Mouse (Mus musculus): Measurements from ENCODE around the gene Kank4. TPM values are rescaled to one million over a fixed set of nuclear protein-coding genes. Genes with fewer than 3 reads are reported as not detected.
"Not testable (repeated sequence)": the region's sequence is repeated elsewhere in the genome, so short reads cannot be mapped to it uniquely, and the experiment has no call there.

The Kank4 gene
- polyA plus RNA-seq (2015; fragmentation: Nextera tagmentation; extraction: Ambion mirVana) = 0.32 and 0.52 TPM in 2 replicates

DNA sequence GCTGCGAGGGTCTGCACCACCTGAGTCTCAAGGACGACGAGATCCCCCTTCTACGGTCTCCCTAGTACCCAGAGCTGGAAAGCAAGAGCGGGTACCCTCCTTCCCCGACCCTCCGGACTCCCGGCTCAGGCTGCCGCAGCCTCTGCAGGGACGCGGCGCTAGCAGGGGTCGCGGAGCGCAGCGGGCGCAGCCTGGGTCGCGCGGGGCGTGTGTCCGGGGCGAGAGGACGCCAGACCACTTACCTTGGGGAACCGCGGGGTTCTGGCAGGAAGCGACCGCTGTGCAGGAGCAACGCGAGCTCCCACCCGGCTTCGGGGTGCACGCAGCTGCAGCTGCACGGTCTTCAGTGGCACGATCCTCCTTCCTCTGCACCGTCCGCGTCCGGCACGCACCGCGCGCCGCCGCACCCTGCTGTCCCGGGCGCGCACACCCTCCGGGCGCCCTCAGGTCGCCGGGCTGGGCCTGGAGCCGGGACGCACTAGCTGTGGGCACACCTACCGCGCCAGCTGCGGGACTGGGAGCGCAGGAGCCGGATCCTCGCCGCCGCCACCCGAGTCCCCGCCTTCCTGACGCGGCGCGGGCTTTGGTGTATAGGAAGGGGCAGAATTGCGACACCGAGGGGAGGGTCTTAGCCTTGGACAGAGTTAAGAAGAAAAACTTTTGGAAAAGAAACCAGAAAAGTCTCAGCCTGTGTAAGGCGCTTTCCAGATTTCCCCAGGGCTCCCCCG lies at the start of gene Kank4:
TSS of gene Kank4 (minus strand) at position 354 of the 728 bp plus-strand sequence.
- WGBS = under 1% methylated on average over 65 of the region's 72 CpGs
- peak; percentile 83 for ATAC-seq (ENCODE audit: low FRiP score)
- H3K27me3 ChIP-seq = peaks cover 70% of the 10 kb centered on the region

DNA sequence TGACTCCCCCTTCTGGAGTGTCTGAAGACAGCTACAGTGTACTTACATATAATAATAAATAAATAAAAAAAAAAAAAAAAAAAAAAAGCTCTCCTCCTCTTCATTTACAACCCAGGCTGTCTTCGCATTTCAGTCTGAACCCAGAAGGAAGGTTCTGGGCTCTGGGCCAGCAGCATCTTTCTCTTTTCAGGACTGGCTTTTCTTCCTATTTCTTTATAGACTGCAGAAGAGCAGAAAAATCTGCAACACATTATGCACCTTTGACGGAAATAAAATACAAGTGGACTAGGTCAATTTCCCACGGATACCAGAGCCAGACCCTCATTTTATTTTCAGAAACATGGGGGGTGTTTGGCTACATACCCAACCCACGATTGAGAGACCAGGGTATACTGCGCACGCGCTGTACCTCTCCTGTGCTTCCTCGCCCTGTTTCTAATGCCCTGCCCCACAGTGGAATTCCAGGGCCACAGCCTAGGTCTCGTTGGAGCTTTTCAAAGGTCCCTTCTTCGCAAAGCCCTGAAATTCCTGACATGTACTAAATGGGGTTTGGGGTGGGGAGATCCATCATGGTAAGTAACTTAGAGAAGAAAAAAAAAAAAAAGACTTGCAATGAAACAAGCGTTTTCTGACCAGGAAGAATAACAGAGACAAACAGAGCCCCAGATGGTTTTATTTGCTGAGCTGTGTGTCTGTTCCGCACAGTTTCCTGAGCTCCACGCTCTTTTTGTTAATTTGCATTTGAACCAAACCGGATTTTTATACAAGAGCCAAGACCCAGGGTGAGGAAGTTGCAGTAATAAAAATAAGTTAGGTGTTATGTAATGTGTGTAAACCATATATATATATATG lies 48.3 kb upstream of the Kank4 start:
- H3K4me3 ChIP-seq = no peak overlapping the region
- no peak overlapping the region for H3K4me2 ChIP-seq
- 76% methylated on average over 14 of the region's 14 CpGs for WGBS
- no peak overlapping the region for H3K9ac ChIP-seq
- no peaks in the 10 kb centered on the region for H3K9me3 ChIP-seq
- ATAC-seq (ENCODE audit: low FRiP score) = no peak
- no peaks in the 10 kb centered on the region for H3K4me1 ChIP-seq (replicated peaks)
- no peaks in the 10 kb centered on the region for H3K36me3 ChIP-seq
- no peaks in the 10 kb centered on the region for H3K27me3 ChIP-seq
- H3K27ac ChIP-seq = no peak overlapping the region

More for the DNA sequence above, at the start of gene Kank4:
- Histone ChIP-seq H3K4me1 (replicated peaks) (peaks cover 18% of the 10 kb centered on the region), H3K4me3 (peak within 1 kb of the TSS; percentile 74), H3K9ac (peak within 1 kb of the TSS; percentile 83), H3K27ac (no peak within 1 kb of the TSS), H3K9me3 (no peaks in the 10 kb centered on the region), H3K36me3 (no peaks in the 10 kb centered on the region), H3K4me2 (peak within 1 kb of the TSS; percentile 99)

DNA sequence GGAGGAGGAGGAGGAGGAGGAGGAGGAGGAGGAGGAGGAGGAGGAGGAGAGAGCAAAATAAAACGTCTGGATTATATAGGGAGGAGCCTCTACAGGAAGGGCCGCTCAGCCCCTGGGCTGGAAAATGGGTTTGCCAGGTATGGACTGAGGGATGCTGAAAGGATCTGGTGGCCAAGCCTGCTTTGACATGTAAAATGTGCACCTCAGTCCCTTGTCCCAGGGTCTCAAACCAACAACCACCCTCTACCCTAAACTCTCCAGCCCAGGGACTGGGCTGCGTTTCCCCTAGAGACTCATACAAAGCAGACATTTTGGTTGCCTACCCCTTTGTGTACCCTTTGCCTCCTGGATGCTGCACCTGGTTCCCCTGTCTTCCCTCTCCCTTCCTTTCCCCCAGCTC lies 47.2 kb upstream of the Kank4 start:
- H3K9ac ChIP-seq = no peak overlapping the region
- H3K36me3 ChIP-seq = no peaks in the 10 kb centered on the region
- H3K4me1 ChIP-seq (replicated peaks) = no peaks in the 10 kb centered on the region
- H3K9me3 ChIP-seq = no peaks in the 10 kb centered on the region
- ATAC-seq (ENCODE audit: low FRiP score) = no peak
- no peak overlapping the region for H3K27ac ChIP-seq
- H3K4me2 ChIP-seq = no peak overlapping the region
- H3K27me3 ChIP-seq = no peaks in the 10 kb centered on the region
- no peak overlapping the region for H3K4me3 ChIP-seq
- WGBS = 90% methylated on average over 3 of the region's 3 CpGs

DNA sequence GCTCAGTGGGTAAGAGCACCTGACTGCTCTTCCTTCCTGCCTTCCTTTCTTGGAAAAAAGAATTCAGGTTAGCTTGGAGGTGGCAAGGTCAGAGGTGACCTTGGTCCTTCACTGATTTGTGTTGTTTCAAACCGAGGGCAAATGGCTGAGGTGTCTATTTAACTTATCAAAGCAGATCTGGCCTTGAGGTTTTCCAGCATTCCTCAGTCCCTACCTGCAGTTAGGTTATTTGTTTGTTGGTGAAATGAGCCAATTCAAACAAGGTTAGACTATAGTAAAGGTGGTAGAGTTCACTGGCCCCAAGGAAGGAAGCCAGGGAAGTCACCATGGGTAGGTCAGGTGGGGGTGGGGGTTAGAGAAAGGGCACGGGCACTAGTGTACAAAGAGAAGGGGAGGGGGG lies 46.8 kb upstream of the Kank4 start:
- no peaks in the 10 kb centered on the region for H3K27me3 ChIP-seq
- H3K4me3 ChIP-seq = no peak overlapping the region
- 79% methylated on average over 1 of the region's 2 CpGs for WGBS
- H3K27ac ChIP-seq = no peak overlapping the region
- ATAC-seq (ENCODE audit: low FRiP score) = no peak
- no peak overlapping the region for H3K9ac ChIP-seq
- H3K4me2 ChIP-seq = no peak overlapping the region
- no peaks in the 10 kb centered on the region for H3K4me1 ChIP-seq (replicated peaks)
- H3K36me3 ChIP-seq = no peaks in the 10 kb centered on the region
- no peaks in the 10 kb centered on the region for H3K9me3 ChIP-seq

DNA sequence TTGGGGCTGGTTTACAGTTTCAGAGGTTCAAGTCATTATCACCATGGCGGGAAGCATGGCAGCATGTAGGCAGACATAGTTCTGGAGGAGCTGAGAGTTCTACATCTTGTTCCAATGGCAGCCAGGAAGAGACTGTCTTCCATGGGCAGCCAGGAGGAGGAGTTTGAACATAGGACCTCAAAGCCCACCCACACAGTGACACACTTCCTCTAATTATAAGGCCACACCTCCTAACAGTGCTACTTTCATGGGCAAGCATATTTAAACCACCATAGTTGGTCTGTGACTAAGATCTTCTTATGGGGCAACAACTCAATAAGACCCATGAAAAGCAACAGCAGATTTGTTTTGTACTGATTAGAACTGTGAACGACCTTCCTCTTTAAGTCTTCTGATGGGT lies 46.1 kb upstream of the Kank4 start:
- no peaks in the 10 kb centered on the region for H3K27me3 ChIP-seq
- H3K4me1 ChIP-seq (replicated peaks) = no peaks in the 10 kb centered on the region
- H3K36me3 ChIP-seq = no peaks in the 10 kb centered on the region
- no peak overlapping the region for H3K9ac ChIP-seq
- H3K27ac ChIP-seq = no peak overlapping the region
- H3K4me2 ChIP-seq = no peak overlapping the region
- H3K9me3 ChIP-seq = no peaks in the 10 kb centered on the region
- WGBS = 89% methylated on average over 2 of the region's 2 CpGs
- no peak overlapping the region for H3K4me3 ChIP-seq
- no peak for ATAC-seq (ENCODE audit: low FRiP score)

DNA sequence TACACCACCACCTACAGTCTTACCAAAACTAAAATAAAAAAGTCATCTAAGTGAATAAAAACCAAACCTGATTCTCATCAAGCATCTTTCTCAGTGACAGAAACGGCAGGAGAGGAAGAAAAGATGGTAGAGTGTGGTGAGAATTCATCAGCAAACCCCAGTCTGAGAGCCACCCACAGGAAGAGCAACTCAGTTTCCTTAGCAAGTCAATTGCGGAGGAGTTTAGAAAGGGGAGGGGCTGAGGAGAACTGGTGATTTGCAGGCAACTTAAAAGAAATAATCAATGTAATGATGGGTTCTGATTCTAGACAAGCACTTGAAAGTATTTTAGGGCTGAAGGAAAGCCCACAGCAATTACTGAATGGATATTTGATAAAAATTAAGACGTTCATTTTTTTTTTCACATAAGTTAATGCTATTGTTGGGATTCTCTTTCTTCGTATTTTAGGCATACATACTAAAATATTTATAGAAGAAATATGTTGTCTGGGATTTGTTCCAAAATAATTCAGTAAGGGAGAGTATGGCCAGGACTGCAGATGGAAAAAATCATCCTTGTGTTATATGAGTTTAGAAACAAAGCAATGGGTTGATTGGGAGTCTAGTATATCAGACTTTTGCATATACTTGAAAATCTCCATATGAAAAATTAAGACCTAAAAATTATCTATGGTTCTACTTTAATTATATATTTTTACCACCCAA lies 41.0 kb upstream of the Kank4 start:
- Histone ChIP-seq H3K9ac (no peak overlapping the region), H3K4me2 (no peak overlapping the region), H3K4me1 (replicated peaks) (no peaks in the 10 kb centered on the region), H3K27me3 (no peaks in the 10 kb centered on the region), H3K4me3 (no peak overlapping the region), H3K27ac (no peak overlapping the region), H3K36me3 (no peaks in the 10 kb centered on the region), H3K9me3 (no peaks in the 10 kb centered on the region)
- no peak for ATAC-seq (ENCODE audit: low FRiP score)
- 89% methylated on average over 4 of the region's 4 CpGs for WGBS

DNA sequence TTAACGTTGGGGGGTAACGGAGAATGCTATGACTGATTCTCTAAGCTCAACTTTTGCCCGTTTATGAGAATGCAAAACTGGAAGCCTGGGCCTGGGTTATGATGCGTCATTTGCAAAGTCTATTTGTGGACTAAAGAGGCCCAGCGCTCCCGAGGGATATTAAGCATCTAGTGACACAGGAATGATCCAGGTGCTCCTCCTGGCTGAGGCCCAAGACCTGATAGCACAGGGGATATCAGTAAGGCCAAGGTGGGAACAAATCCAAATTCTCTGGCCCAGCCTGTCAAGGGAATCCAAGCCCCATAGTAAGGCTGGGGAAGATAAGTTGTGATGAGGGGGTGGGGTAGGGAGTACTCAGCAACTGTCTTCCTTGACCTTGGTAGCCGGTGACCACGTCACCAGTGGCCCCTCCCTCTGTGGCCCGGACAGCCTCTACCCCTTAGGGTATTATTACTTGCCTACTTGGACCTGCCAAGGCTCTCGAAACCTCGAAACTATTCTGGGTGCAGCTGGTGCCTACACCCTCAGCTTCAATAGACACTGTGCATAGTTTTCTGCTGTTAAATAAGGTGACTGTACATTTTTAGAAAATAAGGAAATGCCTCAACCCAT lies 39.8 kb upstream of the Kank4 start:
- no peaks in the 10 kb centered on the region for H3K27me3 ChIP-seq
- H3K4me3 ChIP-seq = no peak overlapping the region
- no peak overlapping the region for H3K27ac ChIP-seq
- H3K4me1 ChIP-seq (replicated peaks) = no peaks in the 10 kb centered on the region
- no peak for ATAC-seq (ENCODE audit: low FRiP score)
- no peaks in the 10 kb centered on the region for H3K36me3 ChIP-seq
- 82% methylated on average over 11 of the region's 11 CpGs for WGBS
- no peak overlapping the region for H3K4me2 ChIP-seq
- no peaks in the 10 kb centered on the region for H3K9me3 ChIP-seq
- no peak overlapping the region for H3K9ac ChIP-seq

DNA sequence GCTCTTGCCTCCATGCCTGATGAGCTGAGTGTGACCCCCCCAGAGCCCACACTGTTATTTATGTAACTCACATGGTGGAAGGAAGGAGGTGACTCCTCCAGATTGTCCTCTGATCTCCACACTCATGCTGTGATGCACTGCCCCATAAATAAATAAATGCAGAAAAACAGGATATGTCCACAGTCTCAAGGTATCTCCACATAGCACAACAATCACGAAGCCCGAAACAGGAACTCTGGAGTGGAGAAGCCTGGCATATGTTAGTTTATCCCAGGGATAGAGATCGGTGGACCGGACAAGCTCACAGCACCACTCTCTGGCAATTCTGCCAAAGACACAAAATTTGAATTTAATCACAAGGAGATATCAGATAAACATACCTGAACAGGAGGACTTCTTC lies 36.6 kb upstream of the Kank4 start:
- no peaks in the 10 kb centered on the region for H3K36me3 ChIP-seq
- no peak overlapping the region for H3K4me3 ChIP-seq
- H3K9me3 ChIP-seq = no peaks in the 10 kb centered on the region
- ATAC-seq (ENCODE audit: low FRiP score) = no peak
- H3K9ac ChIP-seq = no peak overlapping the region
- no peaks in the 10 kb centered on the region for H3K4me1 ChIP-seq (replicated peaks)
- no peaks in the 10 kb centered on the region for H3K27me3 ChIP-seq
- H3K27ac ChIP-seq = no peak overlapping the region
- WGBS = 89% methylated on average over 4 of the region's 4 CpGs
- no peak overlapping the region for H3K4me2 ChIP-seq

DNA sequence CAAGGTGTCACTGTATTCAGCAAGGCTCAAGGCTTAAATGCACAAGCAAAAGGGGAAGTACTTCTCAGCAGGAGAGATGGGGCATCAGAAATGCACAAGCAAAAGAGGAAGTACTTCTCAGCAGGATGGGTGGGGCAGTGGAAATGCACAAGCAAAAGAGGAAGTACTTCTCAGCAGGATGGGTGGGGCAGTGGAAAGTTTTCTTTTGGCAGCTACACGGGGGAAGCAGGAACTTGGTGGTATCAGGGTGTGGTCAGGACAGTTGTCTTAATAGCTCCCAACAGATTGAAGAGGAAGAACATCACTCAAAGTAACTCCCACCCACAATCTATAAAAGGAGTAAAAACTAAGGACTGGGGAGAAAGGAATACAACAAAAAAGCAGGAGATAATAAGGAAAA lies 33.1 kb upstream of the Kank4 start:
- not testable (repeated sequence) for H3K4me1 ChIP-seq (replicated peaks); H3K4me2 ChIP-seq; H3K9ac ChIP-seq; H3K27me3 ChIP-seq; H3K9me3 ChIP-seq; H3K4me3 ChIP-seq; H3K36me3 ChIP-seq; ATAC-seq (ENCODE audit: low FRiP score); H3K27ac ChIP-seq
- WGBS = 79% methylated on average over 1 of the region's 1 CpGs

DNA sequence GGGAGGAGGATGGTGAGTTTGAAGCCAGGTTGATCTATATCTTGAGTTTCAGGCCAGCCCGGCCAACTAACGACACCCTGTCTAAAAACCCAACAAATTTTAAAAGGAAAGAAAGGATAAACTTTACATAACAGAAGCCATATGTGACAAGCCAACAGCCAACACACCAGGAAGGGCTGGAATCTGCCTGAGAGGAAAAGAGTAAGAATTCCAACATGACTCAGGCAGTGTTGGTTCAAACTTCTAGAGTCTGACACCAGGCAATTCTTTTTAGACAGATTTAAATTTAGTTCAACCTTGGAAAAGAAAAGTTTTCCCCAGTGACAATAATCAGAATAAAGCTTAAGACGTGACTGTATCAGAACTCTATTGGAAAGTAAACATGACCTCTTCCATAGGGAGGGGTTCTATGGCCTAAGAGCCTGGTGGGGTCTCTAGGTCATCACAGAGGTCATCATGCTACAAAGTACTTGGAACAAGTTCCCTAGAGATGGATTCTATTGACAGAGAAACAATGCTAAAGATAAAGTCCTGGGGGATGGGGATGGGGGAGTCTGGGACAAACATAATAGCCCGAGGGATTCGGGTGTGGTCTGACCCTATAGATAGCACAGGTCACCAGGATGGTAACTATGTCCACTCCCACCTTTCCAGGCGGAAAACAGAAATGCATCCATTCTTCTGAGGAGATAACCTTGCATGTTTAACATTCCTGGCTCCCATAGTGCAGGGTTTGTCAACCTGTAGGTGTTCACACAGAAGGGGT lies 30.0 kb upstream of the Kank4 start:
- no peaks in the 10 kb centered on the region for H3K27me3 ChIP-seq
- H3K27ac ChIP-seq = no peak overlapping the region
- 77% methylated on average over 6 of the region's 6 CpGs for WGBS
- no peak overlapping the region for H3K4me2 ChIP-seq
- no peak for ATAC-seq (ENCODE audit: low FRiP score)
- no peaks in the 10 kb centered on the region for H3K4me1 ChIP-seq (replicated peaks)
- no peaks in the 10 kb centered on the region for H3K36me3 ChIP-seq
- no peak overlapping the region for H3K9ac ChIP-seq
- H3K9me3 ChIP-seq = no peaks in the 10 kb centered on the region
- H3K4me3 ChIP-seq = no peak overlapping the region

DNA sequence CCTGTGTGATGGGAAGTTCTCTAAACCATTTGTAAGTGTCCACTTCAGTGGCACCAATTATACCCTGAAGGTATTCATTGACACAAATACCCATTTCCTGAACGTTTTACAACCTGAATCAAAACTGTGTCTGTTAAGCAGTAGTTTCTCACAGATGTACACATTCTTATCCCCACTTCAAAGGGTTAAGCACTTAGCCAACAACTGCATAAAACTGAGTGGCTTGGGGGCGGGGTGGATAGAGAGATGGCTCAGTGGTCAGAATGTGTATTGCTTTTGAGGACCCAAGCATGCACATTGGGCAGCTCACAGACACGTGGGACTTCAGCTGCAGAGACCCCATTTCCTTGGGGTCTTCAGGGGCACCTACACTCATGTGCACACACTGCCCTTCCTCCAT lies 29.1 kb upstream of the Kank4 start:
- H3K27me3 ChIP-seq = no peaks in the 10 kb centered on the region

More for the DNA sequence above, 29.1 kb upstream of the Kank4 start:
- H3K27ac ChIP-seq = no peak overlapping the region
- no peak overlapping the region for H3K4me3 ChIP-seq
- H3K9ac ChIP-seq = no peak overlapping the region
- 59% methylated on average over 3 of the region's 3 CpGs for WGBS
- no peaks in the 10 kb centered on the region for H3K4me1 ChIP-seq (replicated peaks)
- ATAC-seq (ENCODE audit: low FRiP score) = no peak
- no peak overlapping the region for H3K4me2 ChIP-seq
- no peaks in the 10 kb centered on the region for H3K36me3 ChIP-seq
- H3K9me3 ChIP-seq = no peaks in the 10 kb centered on the region

Data from hindbrain, embryonic 13.5 days (tissue).